Mouse (Mus musculus): ENCODE measurements around the gene Hipk4.

GRCm38 (mm10) chr7:27544675-27545370 lies 21.8 kb downstream of the Hipk4 start:
- TF ChIP-seq CTCF (IDR thresholded peaks at IDR 0.05; ENCODE audit: low read depth) = no peak
- TF ChIP-seq EP300 (optimal IDR thresholded peaks at IDR 0.05) = no peak
